21 mouse cellular contexts compared by ENCODE assay signal in genomic region chr19:37074276-37074675, GRCm38 (mm10).
A peak's percentile ranks its signal among the peaks of the same experiment; 100 is the strongest.
DNase-seq lines count a peak whose midpoint lies in the region; ATAC-seq and TF ChIP-seq lines count a peak whose summit lies in the region.
"Had no signal": no experiment of that assay in that cellular context is flagged by ENCODE, and none has a peak within 500 bp of the region (broad histone marks: within the 10 kb centered on the region; RNA-seq: fewer than 3 reads in every experiment).

No protein-coding gene starts in this region.

- peaks cover 59% of the 10 kb centered on the region for H3K4me1 ChIP-seq in heart, postnatal 0 days (ENCODE audit: control insufficient read depth, insufficient read depth)
- H3K4me1 ChIP-seq in liver, adult 2 months (ENCODE audit: control insufficient read depth, insufficient read depth, low read length): peaks cover 6% of the 10 kb centered on the region; the same call in 1 of the 2 replicates
- H3K4me1 ChIP-seq in liver, postnatal 0 days (ENCODE audit: insufficient read depth): no peaks in the 10 kb centered on the region
- H3K4me1 ChIP-seq: neural tube, embryonic 12.5 days had no signal

- DNase-seq in gastrocnemius, adult 2 months: no peak
- DNase-seq in gastrocnemius, postnatal 10 days: no peak
- no peak for DNase-seq in heart, postnatal 0 days (ENCODE audit: low spot score)
- DNase-seq in heart, postnatal 14 days: no peak
- DNase-seq in liver, adult 2 months (ENCODE audit: extremely low read depth, low read depth, low spot score): peak; percentile 42
- no peak for DNase-seq in liver, postnatal 0 days
- no peak for DNase-seq in cerebellum, adult 9-10 months
- DNase-seq: adrenal gland, postnatal 10 days; cerebellum, postnatal 25 days; embryo, embryonic 11 days; thymus, postnatal 14 days had no signal

- H3K4me3 ChIP-seq in gastrocnemius, adult 2 months: no peak overlapping the region
- no peak overlapping the region for H3K4me3 ChIP-seq in heart, postnatal 0 days (ENCODE audit: low read depth, low read length)
- no peak overlapping the region for H3K4me3 ChIP-seq in liver, adult 2 months (ENCODE audit: insufficient read depth, low read depth, low read length)
- no peak overlapping the region for H3K4me3 ChIP-seq in liver, postnatal 0 days (ENCODE audit: low read depth, low read length)
- H3K4me3 ChIP-seq: hindbrain, embryonic 10.5 days; liver, embryonic 15.5 days; midbrain, embryonic 12.5 days; neural tube, embryonic 12.5 days had no signal

- H3K79me2 ChIP-seq in liver, adult 2 months (ENCODE audit: control insufficient read depth, insufficient read depth, low read length): no peaks in the 10 kb centered on the region

- no peak for TF ChIP-seq POLR2A in liver, adult 2 months (IDR thresholded peaks at IDR 0.05; ENCODE audit: extremely low read depth, insufficient read depth, low read length)

- H3K9ac ChIP-seq in heart, postnatal 0 days (replicated peaks; ENCODE audit: low read depth, low read length): no peak overlapping the region
- no peak overlapping the region for H3K9ac ChIP-seq in liver, adult 2 months (ENCODE audit: low read depth, low read length)
- no peak overlapping the region for H3K9ac ChIP-seq in liver, postnatal 0 days (replicated peaks)
- H3K9ac ChIP-seq: liver, embryonic 15.5 days; midbrain, embryonic 12.5 days; neural tube, embryonic 12.5 days had no signal

- no peak for ATAC-seq in heart, postnatal 0 days (ENCODE audit: insufficient read depth, low read depth)
- ATAC-seq in liver, postnatal 0 days: no peak
- ATAC-seq: CD4-positive, CD25-positive, alpha-beta regulatory T cell, adult 4 months; forebrain, embryonic 16.5 days; hindbrain, postnatal 0 days; intestine, postnatal 0 days; lung, postnatal 0 days; Patski had no signal

- WGBS in heart, postnatal 0 days: 79% methylated on average over 3 of the region's 3 CpGs
- 80% methylated on average over 3 of the region's 3 CpGs for WGBS in liver, adult 2 months
- WGBS in liver, postnatal 0 days (ENCODE audit: insufficient replicate concordance): 92% methylated on average over 3 of the region's 3 CpGs

- H3K9me3 ChIP-seq in heart, postnatal 0 days (replicated peaks; ENCODE audit: control insufficient read depth, low read length): no peaks in the 10 kb centered on the region
- no peaks in the 10 kb centered on the region for H3K9me3 ChIP-seq in liver, postnatal 0 days (ENCODE audit: low read length)
- H3K9me3 ChIP-seq: hindbrain, embryonic 10.5 days; liver, embryonic 15.5 days; midbrain, embryonic 12.5 days; neural tube, embryonic 12.5 days had no signal

- peak overlapping the region; percentile 94 for H3K27ac ChIP-seq in gastrocnemius, adult 2 months
- peak overlapping the region; percentile 77 for H3K27ac ChIP-seq in heart, postnatal 0 days (ENCODE audit: low read depth)
- no peak overlapping the region for H3K27ac ChIP-seq in liver, adult 2 months (replicated peaks; ENCODE audit: insufficient read depth, low read depth, low read length)
- H3K27ac ChIP-seq in liver, postnatal 0 days (ENCODE audit: low read depth): no peak overlapping the region
- H3K27ac ChIP-seq: hindbrain, embryonic 10.5 days; hindbrain, postnatal 0 days; liver, embryonic 15.5 days; midbrain, embryonic 12.5 days; neural tube, embryonic 12.5 days had no signal

- peaks cover 5% of the 10 kb centered on the region; the same call in 1 of the 2 replicates for H3K36me3 ChIP-seq in heart, postnatal 0 days (replicated peaks; ENCODE audit: control insufficient read depth, insufficient read depth, low read length)
- peaks cover 2% of the 10 kb centered on the region; the same call in 1 of the 2 replicates for H3K36me3 ChIP-seq in liver, adult 2 months (ENCODE audit: control insufficient read depth, insufficient read depth, low read length)
- H3K36me3 ChIP-seq in liver, postnatal 0 days (replicated peaks; ENCODE audit: insufficient read depth, low read length): no peaks in the 10 kb centered on the region
- H3K36me3 ChIP-seq: hindbrain, embryonic 10.5 days; liver, embryonic 15.5 days; midbrain, embryonic 12.5 days; neural tube, embryonic 12.5 days had no signal

- intact Hi-C loops in gastrocnemius, adult 2 months (cut with DNase I): no loop called here
- intact Hi-C loops in heart, postnatal 14 days (cut with DNase I): no loop called here

- no peak for TF ChIP-seq EP300 in heart, postnatal 0 days (IDR thresholded peaks at IDR 0.05; ENCODE audit: low read depth)
- TF ChIP-seq EP300 in liver, postnatal 0 days (IDR thresholded peaks at IDR 0.05; ENCODE audit: low read depth): no peak

- no peak overlapping the region for H3K4me2 ChIP-seq in heart, postnatal 0 days (ENCODE audit: low read depth, low read length)
- H3K4me2 ChIP-seq in liver, postnatal 0 days (ENCODE audit: low read depth, low read length): no peak overlapping the region
- H3K4me2 ChIP-seq: liver, embryonic 15.5 days; midbrain, embryonic 12.5 days; neural tube, embryonic 12.5 days had no signal

- no peaks in the 10 kb centered on the region for H3K27me3 ChIP-seq in heart, postnatal 0 days (ENCODE audit: control insufficient read depth, insufficient read depth, low read length)
- H3K27me3 ChIP-seq in liver, adult 2 months (ENCODE audit: control insufficient read depth, insufficient read depth, low read length): no peaks in the 10 kb centered on the region
- H3K27me3 ChIP-seq in liver, postnatal 0 days (ENCODE audit: insufficient read depth, low read length): no peaks in the 10 kb centered on the region
- H3K27me3 ChIP-seq: liver, embryonic 15.5 days; neural tube, embryonic 12.5 days; Patski had no signal

- no peak for TF ChIP-seq CTCF in gastrocnemius, adult 2 months (IDR thresholded peaks at IDR 0.05)
- TF ChIP-seq CTCF in heart, postnatal 0 days (IDR thresholded peaks at IDR 0.05; ENCODE audit: low read depth): no peak
- no peak for TF ChIP-seq CTCF in liver, adult 2 months (IDR thresholded peaks at IDR 0.05; ENCODE audit: low read depth, low read length)
- TF ChIP-seq CTCF in liver, postnatal 0 days (IDR thresholded peaks at IDR 0.05; ENCODE audit: low read depth): no peak

Comparison
In these comparisons a context has a peak if more than half of its experiments do, and no peak if none do; other contexts are left out.
1. H3K27ac ChIP-seq: peak in gastrocnemius, adult 2 months (single experiment) and heart, postnatal 0 days (single experiment); none in liver, adult 2 months (single experiment) and liver, postnatal 0 days (single experiment).